Mouse (Mus musculus): ENCODE results near the gene Vsnl1.

- no peak for TF ChIP-seq CTCF (IDR thresholded peaks at IDR 0.05; ENCODE audit: low read depth, low read length)
- TF ChIP-seq TAL1 (conservative IDR thresholded peaks at IDR 0.05; ENCODE audit: low read depth, low read length), result no peak
- no peak for TF ChIP-seq POLR2AphosphoS5 (IDR thresholded peaks at IDR 0.05; ENCODE audit: insufficient replicate concordance, low read depth, low read length)
- TF ChIP-seq GATA1 (IDR thresholded peaks at IDR 0.05; ENCODE audit: borderline replicate concordance, low read length), result no peak
Observed at GRCm38 (mm10) chr12:11456213-11456612, 19.8 kb upstream of the Vsnl1 start.

Data from G1E (cell line).